Mouse (Mus musculus): Measurements from ENCODE around the gene Fxn.

DNA sequence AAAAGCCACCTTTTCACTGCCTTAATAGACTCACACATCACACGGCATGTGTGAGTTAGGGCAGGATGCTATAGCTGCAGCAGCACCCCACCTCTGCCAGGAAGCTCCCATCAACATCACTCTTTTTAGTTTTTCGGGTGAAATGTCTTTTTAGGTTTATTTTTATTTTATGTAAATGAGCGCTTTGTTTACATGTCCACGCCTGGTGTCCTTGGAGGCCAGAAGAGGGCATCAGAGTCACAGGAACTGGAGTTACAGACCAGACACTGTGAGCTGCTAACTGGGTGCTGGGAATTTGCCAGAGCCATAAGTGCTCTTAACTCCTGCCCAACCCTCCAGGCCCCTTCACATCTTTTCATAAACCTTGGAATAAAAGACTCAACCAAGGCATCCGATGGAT is 25.9 kb upstream of the Fxn start:
- no peak for TF ChIP-seq NRF1 (IDR thresholded peaks at IDR 0.05; ENCODE audit: low read depth, low read length)
- peak in 1 of 2 experiments; percentile 41; a peak in 2 of 4 replicates for TF ChIP-seq CTCF (conservative IDR thresholded peaks at IDR 0.05 in 1 of 2, IDR thresholded peaks at IDR 0.05 in 1 of 2; ENCODE audit: low read depth in 2 of 2, low read length in 2 of 2)
- no peak for TF ChIP-seq HCFC1 (IDR thresholded peaks at IDR 0.05; ENCODE audit: low read depth, low read length)
- no peak for TF ChIP-seq POLR2A (IDR thresholded peaks at IDR 0.05; ENCODE audit: low read depth, low read length)
- TF ChIP-seq CHD2 (IDR thresholded peaks at IDR 0.05; ENCODE audit: low read length) = no peak
